Mouse (Mus musculus): ENCODE measurements around the gene Hmg20b.

GRCm38 (mm10) chr10:81305663-81306062, 44.6 kb downstream of the Hmg20b start:
- TF ChIP-seq CTCF (IDR thresholded peaks at IDR 0.05; ENCODE audit: low read depth): no peak
- no peak for TF ChIP-seq EP300 (IDR thresholded peaks at IDR 0.05; ENCODE audit: low read depth)

Measured in heart, postnatal 0 days (tissue).